Mouse (Mus musculus) cerebellum, adult 2 months (tissue): ENCODE results near the gene Bace1.

Experiments
- CTCF ChIP-seq: fragments of 200-500 bp; IDR thresholded peaks from 2 replicates; pipeline ENCODE4 v1.5.1; 2011; ENCODE audit warnings: low read depth, mild to moderate bottlenecking, control low read depth, low read length, moderate library complexity, borderline replicate concordance; ENCODE audit not compliant: insufficient read depth
- POLR2A ChIP-seq: fragments of 200-500 bp; IDR thresholded peaks from 2 replicates; pipeline ENCODE4 v1.6.1; 2011; ENCODE audit warnings: low read length, control low read depth, borderline replicate concordance; ENCODE audit not compliant: insufficient read depth

DNA sequence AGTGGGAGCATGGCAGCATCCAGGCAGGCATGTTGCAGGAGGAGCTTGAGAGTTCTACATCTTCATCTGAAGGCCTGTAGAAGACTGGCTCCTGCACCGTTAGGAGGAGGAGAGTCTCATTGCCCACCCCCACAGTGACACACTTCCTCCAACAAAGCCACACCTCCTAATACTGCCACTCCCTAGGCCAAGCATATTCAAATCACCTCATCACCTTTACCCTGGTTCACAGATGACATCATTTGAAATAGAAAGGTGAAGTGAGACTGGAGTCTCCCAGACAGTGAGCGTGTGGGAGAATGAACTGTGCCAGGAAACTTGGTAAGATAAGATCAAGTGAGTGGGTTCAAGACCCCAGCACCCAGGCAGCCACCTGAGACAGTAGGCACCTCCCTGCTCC, 4.9 kb upstream of the Bace1 start:
- TF ChIP-seq CTCF (no peak), POLR2A (no peak)
